Mouse (Mus musculus) fibroblast of lung, adult 2 months (primary cell): Measurements from ENCODE around the gene Gtpbp8.

Experiments
- DNase-seq: peaks from one replicate; pipeline ENCODE4 v3.0.0-alpha.2; 2011; ENCODE audit warnings: low read depth

Gtpbp8 gene

GRCm38 (mm10) chr16:44688507-44688906 lies 57.7 kb downstream of the Gtpbp8 start:
- no peak for DNase-seq

- no peak for DNase-seq
Measured at GRCm38 (mm10) chr16:44687719-44688420, 58.3 kb downstream of the Gtpbp8 start.

- DNase-seq, result no peak
Measured at GRCm38 (mm10) chr16:44686991-44687718, 59.0 kb downstream of the Gtpbp8 start.
